Mouse (Mus musculus): ENCODE results near the gene Wfdc2. TPM values are rescaled to one million over a fixed set of nuclear protein-coding genes. Genes with fewer than 3 reads are reported as not detected.
"Not testable (repeated sequence)": the region's sequence is repeated elsewhere in the genome, so short reads cannot be mapped to it uniquely, and the experiment has no call there.

Wfdc2 gene
- total RNA-seq, 2 experiments from 2014 or later = 0.55 to 0.77 TPM

- no peak for DNase-seq
Measured at GRCm38 (mm10) chr2:164549963-164550894, 12.0 kb upstream of the Wfdc2 start.

- no peak for DNase-seq
Measured at GRCm38 (mm10) chr2:164550895-164551269, 11.3 kb upstream of the Wfdc2 start.

GRCm38 (mm10) chr2:164551502-164551901 is 10.7 kb upstream of the Wfdc2 start:
- no peak for DNase-seq

- DNase-seq = no peak
Measured at GRCm38 (mm10) chr2:164558426-164558825, 3.8 kb upstream of the Wfdc2 start.

GRCm38 (mm10) chr2:164558991-164559645 is 3.1 kb upstream of the Wfdc2 start:
- no peak for DNase-seq

GRCm38 (mm10) chr2:164560106-164560505 is 2.1 kb upstream of the Wfdc2 start:
- DNase-seq = no peak

- peak; percentile 38 for DNase-seq
Measured at GRCm38 (mm10) chr2:164563339-164564038, 1.3 kb downstream of the Wfdc2 start.

GRCm38 (mm10) chr2:164564346-164564745 is 2.1 kb downstream of the Wfdc2 start:
- no peak for DNase-seq

- no peak for DNase-seq
Measured at GRCm38 (mm10) chr2:164566997-164567396, 4.8 kb downstream of the Wfdc2 start.

- DNase-seq = no peak
Measured at GRCm38 (mm10) chr2:164567460-164567859, 5.2 kb downstream of the Wfdc2 start.

GRCm38 (mm10) chr2:164573359-164573758 is 11.1 kb downstream of the Wfdc2 start, which contains the start of gene Spint3:
TSS of gene Spint3 (minus strand) at chr2:164573459.
- not testable (repeated sequence) for DNase-seq

- DNase-seq = peak; percentile 25
Measured at GRCm38 (mm10) chr2:164585025-164585725, 23.0 kb downstream of the Wfdc2 start, which contains the start of gene Wfdc6a. TSS of gene Wfdc6a (minus strand) at chr2:164585447.

GRCm38 (mm10) chr2:164592014-164592413 is 29.8 kb downstream of the Wfdc2 start:
- DNase-seq = peak; percentile 35

- DNase-seq = no peak
Measured at GRCm38 (mm10) chr2:164593494-164593893, 31.3 kb downstream of the Wfdc2 start, which contains the start of gene Eppin. TSS of gene Eppin (minus strand) at chr2:164593594.

- DNase-seq = no peak
Measured at GRCm38 (mm10) chr2:164600179-164600578, 38.0 kb downstream of the Wfdc2 start.

GRCm38 (mm10) chr2:164603482-164603881 is 41.3 kb downstream of the Wfdc2 start:
- DNase-seq = no peak

- no peak for DNase-seq
Measured at GRCm38 (mm10) chr2:164604411-164604810, 42.2 kb downstream of the Wfdc2 start.

GRCm38 (mm10) chr2:164608781-164609180 is 46.6 kb downstream of the Wfdc2 start:
- no peak for DNase-seq

- DNase-seq = peak; percentile 55
Measured at GRCm38 (mm10) chr2:164613471-164613870, 51.3 kb downstream of the Wfdc2 start, which contains the start of the genes Wfdc6b and Wfdc8. TSS of gene Wfdc6b (plus strand) at chr2:164613522. TSS of gene Wfdc8 (minus strand) at chr2:164613626.

- DNase-seq = no peak
Measured at GRCm38 (mm10) chr2:164615386-164615785, 53.2 kb downstream of the Wfdc2 start.

All from heart, postnatal 4 days (tissue).